In genomic region chr4:136135874-136136728, GRCm38 (mm10) we compare ENCODE assay signal across 9 mouse cellular contexts. TPM values are rescaled to one million over a fixed set of nuclear protein-coding genes. Genes with fewer than 3 reads are reported as not detected.
DNase-seq lines count a peak whose midpoint lies in the region; ATAC-seq lines count a peak whose summit lies in the region.
"Had no signal": no experiment of that assay in that cellular context is flagged by ENCODE, and none has a peak within 500 bp of the region (broad histone marks: within the 10 kb centered on the region; RNA-seq: fewer than 3 reads in every experiment).

No protein-coding gene starts in this region.

- peak overlapping the region; percentile 99 for H3K27ac ChIP-seq in midbrain, embryonic 10.5 days (replicated peaks)

- peak overlapping the region; percentile 52 for H3K4me3 ChIP-seq in midbrain, embryonic 10.5 days

- intact Hi-C loops in left cerebral cortex, postnatal 4 days (cut with DNase I) = no loop called here
- intact Hi-C loops in left cerebral cortex, postnatal 25 days (cut with DNase I) = no loop called here

- H3K9me3 ChIP-seq in midbrain, embryonic 10.5 days (replicated peaks) = no peaks in the 10 kb centered on the region
- H3K9me3 ChIP-seq: G1E had no signal

- ATAC-seq in megakaryocyte-erythroid progenitor cell, adult 5-6 weeks (replicated peaks; ENCODE audit: low FRiP score, low TSS enrichment, poor library complexity, severe bottlenecking) = no peak

- peaks cover 92% of the 10 kb centered on the region for H3K4me1 ChIP-seq in midbrain, embryonic 10.5 days

- peak; percentile 32 for DNase-seq in left cerebral cortex, postnatal 4 days
- no peak for DNase-seq in left cerebral cortex, postnatal 25 days (ENCODE audit: low spot score in 2 of 2)
- peak; percentile 41 for DNase-seq in forelimb bud, embryonic 11.5 days (ENCODE audit: low read depth, low spot score)
- DNase-seq in kidney, adult 9 months = peak; percentile 64
- DNase-seq in midbrain, embryonic 10.5 days (ENCODE audit: low spot score) = peak; percentile 73
- no peak for DNase-seq in natural killer cell, adult 2 months (ENCODE audit: low spot score in 2 of 2)
- no peak for DNase-seq in layer of hippocampus, postnatal 36 days

- H3K36me3 ChIP-seq in midbrain, embryonic 10.5 days = no peaks in the 10 kb centered on the region
- H3K36me3 ChIP-seq: G1E had no signal

- H3K27me3 ChIP-seq in midbrain, embryonic 10.5 days (ENCODE audit: low read depth, poor library complexity, severe bottlenecking) = no peaks in the 10 kb centered on the region

- WGBS in midbrain, embryonic 10.5 days = 22% methylated on average over 9 of the region's 9 CpGs

RNA-seq across cellular contexts. Expression of gene Id3, which starts 7.2 kb away (rescaled TPM):
- total RNA-seq in left cerebral cortex, postnatal 4 days (2021) = 10 to 100 TPM; 50.9 to 52.7 TPM
- 10 to 100 TPM; 37.5 to 39.2 TPM for total RNA-seq in left cerebral cortex, postnatal 25 days (2021)
- 619 and 802 TPM in 2 replicates for polyA plus RNA-seq in midbrain, embryonic 10.5 days (2016; fragmentation: Nextera tagmentation; extraction: Ambion mirVana)
- 1.5 and 7.8 TPM in 2 replicates for total RNA-seq in megakaryocyte-erythroid progenitor cell, adult 5-6 weeks (2014; fragmentation: Nextera tagmentation)
- 1.9 and 3.1 TPM in 2 replicates for total RNA-seq in megakaryocyte-erythroid progenitor cell, adult 5-6 weeks (2017)
- total RNA-seq in layer of hippocampus, postnatal 36 days (2021) = 10 to 100 TPM; 35.4 to 42.4 TPM
- polyA plus RNA-seq: G1E had no signal

RNA-seq across cellular contexts. Expression of gene E2f2, which starts 36.1 kb away (rescaled TPM):
- total RNA-seq in left cerebral cortex, postnatal 4 days (2021) = 1 to 10 TPM; 1.4 to 1.5 TPM
- 1 to 10 TPM in 1 of 2 experiments, under 1 TPM in 1; 0.66 to 1.2 TPM for total RNA-seq in left cerebral cortex, postnatal 25 days (2021)
- 10.3 and 10.8 TPM in 2 replicates for polyA plus RNA-seq in midbrain, embryonic 10.5 days (2016; fragmentation: Nextera tagmentation; extraction: Ambion mirVana)
- total RNA-seq in megakaryocyte-erythroid progenitor cell, adult 5-6 weeks (2014; fragmentation: Nextera tagmentation) = 11.1 and 17.0 TPM in 2 replicates
- 4.5 and 10.2 TPM in 2 replicates for total RNA-seq in megakaryocyte-erythroid progenitor cell, adult 5-6 weeks (2017)
- under 1 TPM; 0.63 to 0.72 TPM for total RNA-seq in layer of hippocampus, postnatal 36 days (2021)

Comparison
In these comparisons a context has a peak if more than half of its experiments do, and no peak if none do; other contexts are left out.
1. DNase-seq: peak in left cerebral cortex, postnatal 4 days (single experiment), forelimb bud, embryonic 11.5 days (single experiment), kidney, adult 9 months (single experiment) and midbrain, embryonic 10.5 days (single experiment); none in left cerebral cortex, postnatal 25 days (0 of 2), natural killer cell, adult 2 months (0 of 2) and layer of hippocampus, postnatal 36 days (0 of 2).
2. RNA of gene Id3, which starts 7.2 kb away (total RNA-seq): 50.9 to 52.7 TPM in left cerebral cortex, postnatal 4 days, 35.4 to 42.4 TPM in layer of hippocampus, postnatal 36 days and 37.5 to 39.2 TPM in left cerebral cortex, postnatal 25 days; 1.5 to 7.8 TPM in megakaryocyte-erythroid progenitor cell, adult 5-6 weeks; every median in the first group is over 4 times any median in the second.